Mouse (Mus musculus): ENCODE data around the gene Wdr74. TPM values are rescaled to one million over a fixed set of nuclear protein-coding genes. Genes with fewer than 3 reads are reported as not detected.

The Wdr74 gene
- total and polyA plus RNA-seq, 3 experiments = 133 to 235 (median 203) TPM

DNA sequence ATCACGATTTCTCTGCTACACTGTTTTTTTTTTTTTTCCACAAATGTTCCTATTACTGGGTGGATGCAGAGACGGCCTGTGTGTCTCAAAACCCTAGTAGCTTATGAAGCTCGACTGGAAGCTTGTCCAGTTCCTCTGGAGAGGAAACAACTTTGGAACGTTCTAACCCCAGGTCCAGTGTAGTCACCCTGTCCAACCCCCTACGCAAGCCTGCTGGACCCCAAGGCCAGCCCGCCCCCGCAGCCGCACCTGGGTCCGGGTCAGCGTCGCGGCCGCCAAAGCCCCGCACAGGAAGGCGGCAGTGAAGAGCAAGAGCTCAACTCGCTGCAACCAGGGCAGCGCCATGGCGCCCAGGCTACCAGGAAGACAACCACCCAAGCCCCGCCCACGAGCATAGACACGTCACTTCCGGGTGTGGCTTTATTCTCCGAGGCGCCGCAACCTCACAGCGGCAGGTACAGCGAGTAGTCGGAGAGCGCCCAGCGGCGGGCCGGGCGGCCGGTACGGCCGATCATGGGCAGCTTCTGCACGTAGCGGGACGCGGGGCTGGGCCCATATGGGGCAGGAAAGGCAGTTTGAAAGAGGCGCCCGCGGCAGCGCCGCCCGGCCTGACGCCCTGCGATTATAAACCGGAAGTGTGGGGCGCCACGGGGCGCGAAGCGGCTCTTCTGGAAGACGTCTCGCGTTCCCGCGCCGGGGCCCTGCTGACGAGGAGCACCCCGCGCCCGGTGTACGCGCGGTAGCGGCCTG, 38.6 kb downstream of the Wdr74 start, which contains the start of gene Tmem179b:
Gene Tmem179b (minus strand): TSS at position 382 of the 750 bp plus-strand sequence.
- H3K27ac ChIP-seq (ENCODE audit: insufficient read depth, low read depth) = peak within 1 kb of the TSS; percentile 80
- no peaks in the 10 kb centered on the region for H3K27me3 ChIP-seq (replicated peaks)
- TF ChIP-seq ZMIZ1 (IDR thresholded peaks at IDR 0.05; ENCODE audit: low read depth, low read length) (peak; percentile 95), TBP (conservative IDR thresholded peaks at IDR 0.05; ENCODE audit: low read depth, low read length) (peak; percentile 89), RCOR1 (conservative IDR thresholded peaks at IDR 0.05; ENCODE audit: low read depth, low read length) (no peak), BHLHE40 (IDR thresholded peaks at IDR 0.05; ENCODE audit: low read depth, low read length) (0 out of 2 replicates have a peak, but pooled peaks have one; percentile 10), MEF2A (IDR thresholded peaks at IDR 0.05; ENCODE audit: borderline replicate concordance, low read depth, low read length) (peak; percentile 6; the same call in 1 of the 2 replicates), POLR2AphosphoS2 (IDR thresholded peaks at IDR 0.05; ENCODE audit: low read depth, low read length) (peak; percentile 98), USF2 (conservative IDR thresholded peaks at IDR 0.05; ENCODE audit: low read depth, low read length) (no peak), ELF1 (IDR thresholded peaks at IDR 0.05; ENCODE audit: low read depth, low read length) (peak; percentile 95), CTCF (conservative IDR thresholded peaks at IDR 0.05 in 1 of 2, IDR thresholded peaks at IDR 0.05 in 1 of 2; ENCODE audit: low read depth in 2 of 2, low read length in 2 of 2) (0 out of 4 replicates have a peak, but pooled peaks of 1 of the 2 experiments have one; percentile 10), KAT2A (IDR thresholded peaks at IDR 0.05; ENCODE audit: insufficient replicate concordance, low read length) (0 out of 2 replicates have a peak, but pooled peaks have one; percentile 52), MAX (IDR thresholded peaks at IDR 0.05; ENCODE audit: low read length) (peak; percentile 62; the same call in 1 of the 2 replicates), EP300 (IDR thresholded peaks at IDR 0.05; ENCODE audit: low read length) (no peak), CHD1 (IDR thresholded peaks at IDR 0.05; ENCODE audit: low read depth, low read length) (peak; percentile 35; the same call in 1 of the 2 replicates), UBTF (IDR thresholded peaks at IDR 0.05; ENCODE audit: low read depth, low read length) (0 out of 2 replicates have a peak, but pooled peaks have one; percentile 44), MAFK (IDR thresholded peaks at IDR 0.05; ENCODE audit: insufficient replicate concordance, low read length) (no peak), SIN3A (IDR thresholded peaks at IDR 0.05; ENCODE audit: low read length) (peak; percentile 53), TCF12 (IDR thresholded peaks at IDR 0.05; ENCODE audit: low read depth, low read length) (peak; percentile 95), E2F4 (IDR thresholded peaks at IDR 0.05; ENCODE audit: insufficient replicate concordance, low read depth, low read length) (0 out of 2 replicates have a peak, but pooled peaks have one; percentile 74), HCFC1 (IDR thresholded peaks at IDR 0.05; ENCODE audit: low read depth, low read length) (peak; percentile 77), ZC3H11A (IDR thresholded peaks at IDR 0.05; ENCODE audit: low read depth, low read length) (no peak), JUND (conservative IDR thresholded peaks at IDR 0.05; ENCODE audit: low read depth, low read length) (no peak), NELFE (IDR thresholded peaks at IDR 0.05; ENCODE audit: low read depth, low read length) (peak; percentile 97), MXI1 (IDR thresholded peaks at IDR 0.05; ENCODE audit: low read depth, low read length) (peak; percentile 77; the same call in 1 of the 2 replicates), POLR2A (IDR thresholded peaks at IDR 0.05; ENCODE audit: low read depth, low read length) (peak; percentile 98), NRF1 (IDR thresholded peaks at IDR 0.05; ENCODE audit: low read depth, low read length) (peak; percentile 49)
- no peaks in the 10 kb centered on the region for H3K9me3 ChIP-seq (replicated peaks; ENCODE audit: low read length)
- peaks cover 11 to 44% of the 10 kb centered on the region in 2 experiments for H3K4me1 ChIP-seq (ENCODE audit: control insufficient read depth in 1 of 2, insufficient read depth in 2 of 2)
- H3K4me3 ChIP-seq (replicated peaks in 1 of 3; ENCODE audit: low read depth in 2 of 3, low read length in 2 of 3, poor library complexity in 1 of 3) = peak within 1 kb of the TSS; percentile 55 to 93 (median 88)
- dilution Hi-C loops (cut with MboI; ENCODE audit: extremely low pct_ligation_motif_present, extremely low pct_unique_long_range_greater_than_20kb, low sequenced_read_pairs) (no loop called here), in situ Hi-C loops (cut with MboI; ENCODE audit: low pct_ligation_motif_present, low pct_unique_long_range_greater_than_20kb, low sequenced_read_pairs) (no loop called here)
- peak within 1 kb of the TSS; percentile 95 for H3K4me2 ChIP-seq (ENCODE audit: insufficient read depth, low read depth, poor library complexity, severe bottlenecking)
- peaks cover 20 to 50% of the 10 kb centered on the region in 2 experiments for H3K36me3 ChIP-seq (replicated peaks in 1 of 2; ENCODE audit: control insufficient read depth in 1 of 2, insufficient read depth in 1 of 2, low read length in 1 of 2)
- peak; percentile 94 for DNase-seq (ENCODE audit: extremely low read depth)
- H3K79me2 ChIP-seq (replicated peaks; ENCODE audit: control insufficient read depth, extremely low read depth, insufficient read depth, poor library complexity, severe bottlenecking) = peaks cover 35% of the 10 kb centered on the region
- peak within 1 kb of the TSS; percentile 95 for H3K9ac ChIP-seq (ENCODE audit: insufficient read depth, low read depth)
